Mouse (Mus musculus): ENCODE data around the gene Mtor.

- TF ChIP-seq CTCF (IDR thresholded peaks at IDR 0.05; ENCODE audit: low read depth) (no peak), EP300 (IDR thresholded peaks at IDR 0.05; ENCODE audit: low read depth) (no peak)
Observed at GRCm38 (mm10) chr4:148495874-148496689, 47.7 kb downstream of the Mtor start.
